Mouse (Mus musculus): Measurements from ENCODE around the gene Lmln.

Lmln gene

GRCm38 (mm10) chr16:33077069-33077627 lies 14.8 kb downstream of the Lmln start:
- TF ChIP-seq GATA4 (IDR thresholded peaks at IDR 0.05; ENCODE audit: insufficient replicate concordance, low read length) = no peak

- no peak for TF ChIP-seq GATA4 (IDR thresholded peaks at IDR 0.05; ENCODE audit: insufficient replicate concordance, low read length)
Measured at GRCm38 (mm10) chr16:33080063-33080462, 17.7 kb downstream of the Lmln start.

- TF ChIP-seq GATA4 (IDR thresholded peaks at IDR 0.05; ENCODE audit: insufficient replicate concordance, low read length) = no peak
Measured at GRCm38 (mm10) chr16:33082951-33083350, 20.6 kb downstream of the Lmln start.

- no peak for TF ChIP-seq GATA4 (IDR thresholded peaks at IDR 0.05; ENCODE audit: insufficient replicate concordance, low read length)
Measured at GRCm38 (mm10) chr16:33083996-33084395, 21.7 kb downstream of the Lmln start.

GRCm38 (mm10) chr16:33085666-33086065 lies 23.3 kb downstream of the Lmln start:
- TF ChIP-seq GATA4 (IDR thresholded peaks at IDR 0.05; ENCODE audit: insufficient replicate concordance, low read length) = no peak

GRCm38 (mm10) chr16:33113726-33114125 lies 51.4 kb downstream of the Lmln start:
- no peak for TF ChIP-seq GATA4 (IDR thresholded peaks at IDR 0.05; ENCODE audit: insufficient replicate concordance, low read length)

GRCm38 (mm10) chr16:33123373-33123772 lies 61.1 kb downstream of the Lmln start:
- no peak for TF ChIP-seq GATA4 (IDR thresholded peaks at IDR 0.05; ENCODE audit: insufficient replicate concordance, low read length)

- no peak for TF ChIP-seq GATA4 (IDR thresholded peaks at IDR 0.05; ENCODE audit: insufficient replicate concordance, low read length)
Measured at GRCm38 (mm10) chr16:33123938-33124820, 61.9 kb downstream of the Lmln start.

GRCm38 (mm10) chr16:33127052-33127451 lies 64.7 kb downstream of the Lmln start:
- no peak for TF ChIP-seq GATA4 (IDR thresholded peaks at IDR 0.05; ENCODE audit: insufficient replicate concordance, low read length)

- TF ChIP-seq GATA4 (IDR thresholded peaks at IDR 0.05; ENCODE audit: insufficient replicate concordance, low read length) = no peak
Measured at GRCm38 (mm10) chr16:33130731-33131130, 68.4 kb downstream of the Lmln start.

GRCm38 (mm10) chr16:33133186-33133585 lies 70.9 kb downstream of the Lmln start:
- no peak for TF ChIP-seq GATA4 (IDR thresholded peaks at IDR 0.05; ENCODE audit: insufficient replicate concordance, low read length)

GRCm38 (mm10) chr16:33135167-33135566 lies 72.8 kb downstream of the Lmln start:
- TF ChIP-seq GATA4 (IDR thresholded peaks at IDR 0.05; ENCODE audit: insufficient replicate concordance, low read length) = no peak

- no peak for TF ChIP-seq GATA4 (IDR thresholded peaks at IDR 0.05; ENCODE audit: insufficient replicate concordance, low read length)
Measured at GRCm38 (mm10) chr16:33141758-33142280, 79.5 kb downstream of the Lmln start.

- no peak for TF ChIP-seq GATA4 (IDR thresholded peaks at IDR 0.05; ENCODE audit: insufficient replicate concordance, low read length)
Measured at GRCm38 (mm10) chr16:33143452-33143851, 81.1 kb downstream of the Lmln start.

- no peak for TF ChIP-seq GATA4 (IDR thresholded peaks at IDR 0.05; ENCODE audit: insufficient replicate concordance, low read length)
Measured at GRCm38 (mm10) chr16:33146185-33146584, 83.9 kb downstream of the Lmln start.

GRCm38 (mm10) chr16:33148135-33148534 lies 85.8 kb downstream of the Lmln start:
- TF ChIP-seq GATA4 (IDR thresholded peaks at IDR 0.05; ENCODE audit: insufficient replicate concordance, low read length) = no peak

All from liver, adult (tissue).